Mouse (Mus musculus) ES-E14 (cell line): ENCODE data around the gene Rasal3.

Experiments
- CHD2 ChIP-seq: IDR thresholded peaks from 2 replicates; pipeline ENCODE4 v1.6.1; 2014; ENCODE audit warnings: mild to moderate bottlenecking, low read depth, low read length, inconsistent platforms
- MAFK ChIP-seq: IDR thresholded peaks from 2 replicates; pipeline ENCODE4 v1.6.1; 2014; ENCODE audit warnings: mild to moderate bottlenecking, low read depth, low read length, inconsistent platforms; ENCODE audit not compliant: insufficient read depth
- ZNF384 ChIP-seq: IDR thresholded peaks from 2 replicates; pipeline ENCODE4 v1.6.1; 2012; ENCODE audit warnings: low read depth, low read length, inconsistent platforms

GRCm38 (mm10) chr17:32359928-32360327 lies 43.5 kb downstream of the Rasal3 start:
- TF ChIP-seq ZNF384 (no peak), CHD2 (no peak), MAFK (no peak)
